Mouse (Mus musculus): Measurements from ENCODE around the gene Lemd2. TPM values are rescaled to one million over a fixed set of nuclear protein-coding genes. Genes with fewer than 3 reads are reported as not detected.

Gene Lemd2
- total and polyA plus RNA-seq, 3 experiments = 23.9 to 100 (median 45.5) TPM

GRCm38 (mm10) chr17:27203358-27204074 lies 753 bp downstream of the Lemd2 start:
- DNase-seq (ENCODE audit: low spot score) (peak; percentile 57), ATAC-seq (ENCODE audit: extremely low read depth, insufficient number of reproducible peaks, low FRiP score, poor library complexity, severe bottlenecking) (no peak)
- no peaks in the 10 kb centered on the region for H3K9me3 ChIP-seq (replicated peaks)
- peaks cover 11% of the 10 kb centered on the region for H3K27me3 ChIP-seq (ENCODE audit: insufficient read depth, low read length)
- H3K4me3 ChIP-seq (ENCODE audit: low read depth, low read length) = peak overlapping the region; percentile 89
- peaks cover 43% of the 10 kb centered on the region for H3K4me1 ChIP-seq (ENCODE audit: insufficient read depth, low read depth, low read length)
- peaks cover 40% of the 10 kb centered on the region for H3K36me3 ChIP-seq (replicated peaks)
- no peak for TF ChIP-seq TAL1 (conservative IDR thresholded peaks at IDR 0.05; ENCODE audit: low read depth, low read length)
- no peak for TF ChIP-seq GATA1 (IDR thresholded peaks at IDR 0.05; ENCODE audit: borderline replicate concordance, low read length)
- no peak for TF ChIP-seq POLR2AphosphoS5 (IDR thresholded peaks at IDR 0.05; ENCODE audit: insufficient replicate concordance, low read depth, low read length)
- TF ChIP-seq CTCF (IDR thresholded peaks at IDR 0.05; ENCODE audit: low read depth, low read length) = no peak
- TF ChIP-seq GATA2 (IDR thresholded peaks at IDR 0.05; ENCODE audit: borderline replicate concordance, low read depth, low read length) = no peak

DNA sequence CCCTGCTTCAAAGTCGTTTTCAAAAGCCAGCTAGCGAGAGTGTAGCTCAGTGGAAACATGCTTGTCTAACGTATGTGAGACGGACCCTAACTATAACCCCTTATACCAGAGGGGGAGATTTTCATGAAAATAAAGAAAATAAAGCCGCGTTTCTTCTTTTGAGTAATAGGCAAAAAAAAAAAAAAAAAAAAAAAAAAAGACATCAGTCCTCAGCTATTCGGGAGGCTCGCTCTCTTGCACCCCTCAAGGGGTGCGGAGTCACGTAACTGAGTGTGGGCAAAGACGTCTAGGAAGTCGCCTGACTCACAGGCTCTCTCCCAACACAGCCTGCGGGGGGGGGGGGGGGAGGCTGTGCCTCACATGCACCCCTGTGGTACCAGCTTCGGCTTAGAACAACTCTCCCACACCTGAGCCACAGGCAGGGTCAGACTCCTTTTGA lies 1.3 kb downstream of the Lemd2 start:
- Histone ChIP-seq H3K4me1 (ENCODE audit: insufficient read depth, low read depth, low read length) (peaks cover 43% of the 10 kb centered on the region), H3K9me3 (replicated peaks) (no peaks in the 10 kb centered on the region), H3K4me3 (ENCODE audit: low read depth, low read length) (peak overlapping the region; percentile 89), H3K36me3 (replicated peaks) (peaks cover 45% of the 10 kb centered on the region), H3K27me3 (ENCODE audit: insufficient read depth, low read length) (peaks cover 7% of the 10 kb centered on the region)
- peak; percentile 76 for DNase-seq (ENCODE audit: low spot score)
- TF ChIP-seq CTCF (IDR thresholded peaks at IDR 0.05; ENCODE audit: low read depth, low read length) (no peak), POLR2AphosphoS5 (IDR thresholded peaks at IDR 0.05; ENCODE audit: insufficient replicate concordance, low read depth, low read length) (no peak), GATA2 (IDR thresholded peaks at IDR 0.05; ENCODE audit: borderline replicate concordance, low read depth, low read length) (no peak), TAL1 (conservative IDR thresholded peaks at IDR 0.05; ENCODE audit: low read depth, low read length) (no peak), GATA1 (IDR thresholded peaks at IDR 0.05; ENCODE audit: borderline replicate concordance, low read length) (no peak)
- peak; percentile 30; the same call in 1 of the 2 replicates for ATAC-seq (ENCODE audit: extremely low read depth, insufficient number of reproducible peaks, low FRiP score, poor library complexity, severe bottlenecking)

DNA sequence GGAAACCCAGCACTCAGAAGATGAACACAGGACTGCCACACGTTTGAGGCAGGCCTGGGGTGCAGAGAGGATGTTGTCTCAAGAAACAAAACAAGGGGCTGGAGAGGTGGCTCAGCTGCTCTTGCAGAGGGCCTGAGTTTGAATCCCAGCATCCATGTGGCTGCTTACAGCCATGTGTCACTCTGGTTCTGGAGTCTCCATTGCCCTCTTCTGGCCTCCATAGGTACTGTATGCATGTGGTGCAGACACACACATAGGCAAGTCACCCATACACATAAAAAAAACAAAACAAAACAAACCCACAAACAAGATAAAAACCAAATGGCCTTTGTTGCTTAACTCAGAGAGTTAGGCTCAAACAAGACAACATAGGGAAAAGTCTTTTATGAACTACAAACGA lies 2.3 kb downstream of the Lemd2 start:
- DNase-seq (ENCODE audit: low spot score) = no peak
- H3K36me3 ChIP-seq (replicated peaks) = peaks cover 55% of the 10 kb centered on the region
- H3K9me3 ChIP-seq (replicated peaks) = no peaks in the 10 kb centered on the region
- H3K27me3 ChIP-seq (ENCODE audit: insufficient read depth, low read length) = no peaks in the 10 kb centered on the region
- no peak overlapping the region for H3K4me3 ChIP-seq (ENCODE audit: low read depth, low read length)
- TF ChIP-seq GATA1 (IDR thresholded peaks at IDR 0.05; ENCODE audit: borderline replicate concordance, low read length) (no peak), CTCF (IDR thresholded peaks at IDR 0.05; ENCODE audit: low read depth, low read length) (peak; percentile 27; the same call in 1 of the 2 replicates)
- ATAC-seq (ENCODE audit: extremely low read depth, insufficient number of reproducible peaks, low FRiP score, poor library complexity, severe bottlenecking) = no peak
- peaks cover 49% of the 10 kb centered on the region for H3K4me1 ChIP-seq (ENCODE audit: insufficient read depth, low read depth, low read length)

- TF ChIP-seq POLR2AphosphoS5 (IDR thresholded peaks at IDR 0.05; ENCODE audit: insufficient replicate concordance, low read depth, low read length) (no peak), GATA1 (IDR thresholded peaks at IDR 0.05; ENCODE audit: borderline replicate concordance, low read length) (no peak), GATA2 (IDR thresholded peaks at IDR 0.05; ENCODE audit: borderline replicate concordance, low read depth, low read length) (no peak), CTCF (IDR thresholded peaks at IDR 0.05; ENCODE audit: low read depth, low read length) (no peak), TAL1 (conservative IDR thresholded peaks at IDR 0.05; ENCODE audit: low read depth, low read length) (no peak)
- Histone ChIP-seq H3K4me3 (ENCODE audit: low read depth, low read length) (no peak overlapping the region), H3K4me1 (ENCODE audit: insufficient read depth, low read depth, low read length) (peaks cover 55% of the 10 kb centered on the region), H3K36me3 (replicated peaks) (peaks cover 66% of the 10 kb centered on the region), H3K27me3 (ENCODE audit: insufficient read depth, low read length) (no peaks in the 10 kb centered on the region), H3K9me3 (replicated peaks) (no peaks in the 10 kb centered on the region)
- DNase-seq (ENCODE audit: low spot score) (no peak), ATAC-seq (ENCODE audit: extremely low read depth, insufficient number of reproducible peaks, low FRiP score, poor library complexity, severe bottlenecking) (no peak)
Measured at GRCm38 (mm10) chr17:27200801-27201200, 3.5 kb downstream of the Lemd2 start.

GRCm38 (mm10) chr17:27199864-27200263 lies 4.4 kb downstream of the Lemd2 start:
- DNase-seq (ENCODE audit: low spot score) (no peak), ATAC-seq (ENCODE audit: extremely low read depth, insufficient number of reproducible peaks, low FRiP score, poor library complexity, severe bottlenecking) (no peak)
- Histone ChIP-seq H3K4me1 (ENCODE audit: insufficient read depth, low read depth, low read length) (peaks cover 62% of the 10 kb centered on the region), H3K9me3 (replicated peaks) (no peaks in the 10 kb centered on the region), H3K36me3 (replicated peaks) (peaks cover 76% of the 10 kb centered on the region), H3K4me3 (ENCODE audit: low read depth, low read length) (no peak overlapping the region), H3K27me3 (ENCODE audit: insufficient read depth, low read length) (no peaks in the 10 kb centered on the region)
- TF ChIP-seq CTCF (IDR thresholded peaks at IDR 0.05; ENCODE audit: low read depth, low read length) = no peak
- no peak for TF ChIP-seq GATA1 (IDR thresholded peaks at IDR 0.05; ENCODE audit: borderline replicate concordance, low read length)
- TF ChIP-seq TAL1 (conservative IDR thresholded peaks at IDR 0.05; ENCODE audit: low read depth, low read length) = no peak
- TF ChIP-seq GATA2 (IDR thresholded peaks at IDR 0.05; ENCODE audit: borderline replicate concordance, low read depth, low read length) = no peak
- no peak for TF ChIP-seq POLR2AphosphoS5 (IDR thresholded peaks at IDR 0.05; ENCODE audit: insufficient replicate concordance, low read depth, low read length)

DNA sequence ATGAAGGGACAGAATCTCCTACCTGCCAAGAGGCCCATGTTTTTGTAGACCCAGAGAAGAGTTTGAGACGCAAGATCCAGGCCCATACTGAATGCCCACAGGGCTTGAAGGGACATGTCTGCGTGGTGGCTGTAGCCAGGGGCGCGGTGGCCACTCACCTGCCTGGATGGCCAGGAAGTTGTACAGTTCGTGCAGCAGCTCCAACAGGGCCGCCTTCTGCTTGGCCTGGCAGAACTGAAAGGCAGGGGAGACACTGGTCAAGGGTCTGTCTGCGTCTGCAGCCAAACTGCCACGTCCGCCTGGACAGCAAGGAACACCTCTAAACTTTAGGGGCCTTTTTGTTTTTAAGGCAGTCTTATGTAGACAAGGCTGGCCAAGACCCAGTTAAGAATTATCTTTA lies 5.1 kb downstream of the Lemd2 start:
- Histone ChIP-seq H3K27me3 (ENCODE audit: insufficient read depth, low read length) (no peaks in the 10 kb centered on the region), H3K4me3 (ENCODE audit: low read depth, low read length) (no peak overlapping the region), H3K9me3 (replicated peaks) (no peaks in the 10 kb centered on the region), H3K4me1 (ENCODE audit: insufficient read depth, low read depth, low read length) (peaks cover 58% of the 10 kb centered on the region), H3K36me3 (replicated peaks) (peaks cover 82% of the 10 kb centered on the region)
- ATAC-seq (ENCODE audit: extremely low read depth, insufficient number of reproducible peaks, low FRiP score, poor library complexity, severe bottlenecking) (no peak), DNase-seq (ENCODE audit: low spot score) (no peak)
- TF ChIP-seq GATA1 (IDR thresholded peaks at IDR 0.05; ENCODE audit: borderline replicate concordance, low read length) = no peak
- TF ChIP-seq CTCF (IDR thresholded peaks at IDR 0.05; ENCODE audit: low read depth, low read length) = no peak
- no peak for TF ChIP-seq GATA2 (IDR thresholded peaks at IDR 0.05; ENCODE audit: borderline replicate concordance, low read depth, low read length)
- TF ChIP-seq POLR2AphosphoS5 (IDR thresholded peaks at IDR 0.05; ENCODE audit: insufficient replicate concordance, low read depth, low read length) = no peak
- TF ChIP-seq TAL1 (conservative IDR thresholded peaks at IDR 0.05; ENCODE audit: low read depth, low read length) = no peak
